Mouse (Mus musculus) central nervous system, embryonic 11.5 days (tissue): ENCODE measurements around the gene Mup22. TPM values are rescaled to one million over a fixed set of nuclear protein-coding genes. Genes with fewer than 3 reads are reported as not detected.

Experiments
- polyA plus RNA-seq: library from polyadenylated mRNA; depleted of rRNA; stranded (reverse); fragments of >200 nt; gene quantifications from 2 replicates; pipeline ENCODE4 v1.2.3, GENCODE M21; 2012; rRNA removed

The Mup22 gene
- 0.10 TPM in 1 of 2 replicates, not detected in the other for polyA plus RNA-seq

GRCm38 (mm10) chr4:60821363-60821762, at the start of gene Mup22:
Mup22 (minus strand) TSS chr4:60821463.

Other genes starting within 250 kb of the Mup22 start
- 0.22 TPM in 1 of 2 replicates, not detected in the other for gene Mup10, start 239.3 kb downstream of the Mup22 start, polyA plus RNA-seq
- gene Mup11, start 159.1 kb downstream of the Mup22 start, polyA plus RNA-seq: not detected in 2 replicates
- not detected in 2 replicates for gene Mup12, start 80.1 kb downstream of the Mup22 start, polyA plus RNA-seq